Mouse (Mus musculus) layer of hippocampus, adult 9-11 months (tissue): ENCODE measurements at regions not wholly inside any gene's neighbourhood (a gene's known extent, or its start where the extent isn't known, plus 50 kb on each side); places are given as distances from the start of the nearest gene placed in this dataset.

Source experiments
- DNase-seq: peaks from one replicate; pipeline ENCODE4 v3.0.0; 2022

GRCm38 (mm10) chr6:117427351-117428142, 259.2 kb downstream of the Cxcl12 start:
- DNase-seq = no peak

GRCm38 (mm10) chr6:117428441-117428840, 260.1 kb downstream of the Cxcl12 start:
- DNase-seq = no peak

GRCm38 (mm10) chr6:117430876-117431781, 262.8 kb downstream of the Cxcl12 start:
- peak; percentile 79 for DNase-seq

- no peak for DNase-seq
Observed at GRCm38 (mm10) chr6:117436851-117437250, 268.5 kb downstream of the Cxcl12 start.

- peak; percentile 36 for DNase-seq
Observed at GRCm38 (mm10) chr6:117437411-117438101, 269.2 kb downstream of the Cxcl12 start.

GRCm38 (mm10) chr6:117448652-117449051, 280.3 kb downstream of the Cxcl12 start:
- no peak for DNase-seq

GRCm38 (mm10) chr6:117451001-117451400, 282.7 kb downstream of the Cxcl12 start:
- no peak for DNase-seq

GRCm38 (mm10) chr6:117460193-117460592, 291.9 kb downstream of the Cxcl12 start:
- no peak for DNase-seq

- no peak for DNase-seq
Observed at GRCm38 (mm10) chr6:117465165-117465564, 296.8 kb downstream of the Cxcl12 start.

- no peak for DNase-seq
Observed at GRCm38 (mm10) chr6:117465606-117466174, 297.4 kb downstream of the Cxcl12 start.

GRCm38 (mm10) chr6:117479376-117479775, 311.0 kb downstream of the Cxcl12 start:
- no peak for DNase-seq

GRCm38 (mm10) chr6:117480396-117480795, 312.1 kb downstream of the Cxcl12 start:
- DNase-seq = no peak

GRCm38 (mm10) chr6:117489161-117489560, 320.8 kb downstream of the Cxcl12 start:
- DNase-seq = no peak

- no peak for DNase-seq
Observed at GRCm38 (mm10) chr6:117489761-117490396, 321.5 kb downstream of the Cxcl12 start.

- DNase-seq = no peak
Observed at GRCm38 (mm10) chr6:117494971-117495370, 326.6 kb downstream of the Cxcl12 start.

- DNase-seq = no peak
Observed at GRCm38 (mm10) chr6:117497337-117497736, 329.0 kb downstream of the Cxcl12 start.

- no peak for DNase-seq
Observed at GRCm38 (mm10) chr6:117497904-117498303, 329.6 kb downstream of the Cxcl12 start.

GRCm38 (mm10) chr6:117502346-117502745, 334.0 kb downstream of the Cxcl12 start:
- no peak for DNase-seq

- DNase-seq = no peak
Observed at GRCm38 (mm10) chr6:117504771-117505170, 336.2 kb upstream of the Zfp637 start.

- no peak for DNase-seq
Observed at GRCm38 (mm10) chr6:117505431-117505830, 335.5 kb upstream of the Zfp637 start.

- DNase-seq = no peak
Observed at GRCm38 (mm10) chr6:117506619-117507018, 334.4 kb upstream of the Zfp637 start.

GRCm38 (mm10) chr6:117508860-117509259, 332.1 kb upstream of the Zfp637 start:
- no peak for DNase-seq
